ENCODE assay signal across 14 mouse cellular contexts in genomic region chr1:170059347-170059746, GRCm38 (mm10). TPM values are rescaled to one million over a fixed set of nuclear protein-coding genes. Genes with fewer than 3 reads are reported as not detected.
DNase-seq lines count a peak whose midpoint lies in the region; ATAC-seq and TF ChIP-seq lines count a peak whose summit lies in the region.
"Had no signal": no experiment of that assay in that cellular context is flagged by ENCODE, and none has a peak within 500 bp of the region (broad histone marks: within the 10 kb centered on the region; RNA-seq: fewer than 3 reads in every experiment).

No protein-coding gene starts in this region.

- no peaks in the 10 kb centered on the region for H3K27me3 ChIP-seq in heart, adult 2 months (ENCODE audit: control insufficient read depth, insufficient read depth, low read length)
- H3K27me3 ChIP-seq: embryonic facial prominence, embryonic 13.5 days; liver, embryonic 12.5 days had no signal

- no peak overlapping the region for H3K9ac ChIP-seq in heart, adult 2 months (ENCODE audit: low read depth, low read length)
- H3K9ac ChIP-seq: embryonic facial prominence, embryonic 13.5 days; liver, embryonic 12.5 days had no signal

- intact Hi-C loops in heart, adult 2 months (cut with DNase I), result loop anchor here (5.0 kb wide), 1 partner anchor 47 kb away; no protein-coding TSS in a partner anchor

- peak in 1 of 2 experiments; percentile 45 for DNase-seq in heart, adult 2 months
- no peak for DNase-seq in heart, adult 8-10 months (ENCODE audit: low spot score)
- DNase-seq in 3T3-L1 (ENCODE audit: low read depth, low spot score), result peak; percentile 73
- DNase-seq in NIH3T3 (ENCODE audit: low read depth), result peak; percentile 73
- peak; percentile 10 to 37 for DNase-seq in layer of hippocampus, postnatal 14 days (ENCODE audit: low spot score in 2 of 2)
- DNase-seq in ovary, postnatal 14 days (ENCODE audit: low spot score), result no peak
- DNase-seq: cerebellum, adult 11 months; left cerebral cortex, postnatal 4 days; thymus, adult 2 months had no signal

- H3K4me1 ChIP-seq in heart, adult 2 months (ENCODE audit: control insufficient read depth, insufficient read depth, low read length), result peaks cover 5% of the 10 kb centered on the region

- peak overlapping the region; percentile 20 for H3K27ac ChIP-seq in heart, adult 2 months
- H3K27ac ChIP-seq: embryonic facial prominence, embryonic 13.5 days; hindbrain, postnatal 0 days; liver, embryonic 12.5 days had no signal

- no peaks in the 10 kb centered on the region for H3K36me3 ChIP-seq in heart, adult 2 months (ENCODE audit: control insufficient read depth, insufficient read depth, low read length)
- H3K36me3 ChIP-seq: liver, embryonic 12.5 days had no signal

- TF ChIP-seq EP300 in heart, adult 2 months (IDR thresholded peaks at IDR 0.05; ENCODE audit: insufficient read depth, low read depth, low read length), result no peak

- no peak for ATAC-seq in erythroid progenitor cell, adult 5-6 weeks (replicated peaks; ENCODE audit: low FRiP score, poor library complexity, severe bottlenecking)
- ATAC-seq: hindbrain, postnatal 0 days; liver, embryonic 12.5 days; midbrain, embryonic 16.5 days had no signal

- no peak overlapping the region for H3K4me3 ChIP-seq in heart, adult 2 months
- H3K4me3 ChIP-seq: embryonic facial prominence, embryonic 13.5 days; liver, embryonic 12.5 days had no signal

- WGBS in heart, adult 2 months, result 69% methylated on average over 9 of the region's 9 CpGs

- no peaks in the 10 kb centered on the region for H3K79me2 ChIP-seq in heart, adult 2 months (replicated peaks; ENCODE audit: control insufficient read depth, insufficient read depth, low read length)

- TF ChIP-seq POLR2A in heart, adult 2 months (IDR thresholded peaks at IDR 0.05; ENCODE audit: insufficient read depth, low read depth, low read length), result no peak

- TF ChIP-seq CTCF in heart, adult 2 months (IDR thresholded peaks at IDR 0.05), result no peak

RNA-seq across cellular contexts. Expression of gene Ddr2, which starts 51.2 kb away (rescaled TPM):
- 10 to 100 TPM; 21.9 to 22.5 TPM for total RNA-seq in heart, adult 2 months (2021)
- 10.3 and 22.8 TPM in 2 replicates for polyA plus RNA-seq in heart, adult 2 months (2012; rRNA removed)
- 10 to 100 TPM; 18.9 to 24.8 (median 23.2) TPM for total RNA-seq in heart, adult 8-10 months (2022)
- 1 to 10 TPM; 6.3 to 9.2 TPM for total RNA-seq in layer of hippocampus, postnatal 14 days (2021)
- 0.36 and 0.42 TPM in 2 replicates for total RNA-seq in erythroid progenitor cell, adult 5-6 weeks (2015; ENCODE audit: low replicate concordance)
- 0.90 TPM in 1 of 2 replicates, not detected in the other for total RNA-seq in erythroid progenitor cell, adult 5-6 weeks (2017; ENCODE audit: low replicate concordance)

Comparison
In these comparisons a context has a peak if more than half of its experiments do, and no peak if none do; other contexts are left out.
1. DNase-seq: peak in 3T3-L1 (single experiment), NIH3T3 (single experiment) and layer of hippocampus, postnatal 14 days (2 of 2); none in heart, adult 8-10 months (single experiment) and ovary, postnatal 14 days (single experiment).